Mouse (Mus musculus) thymus, adult 2 months (tissue): ENCODE results near the gene Ppp1r9a.

Experiments used
- CTCF ChIP-seq: fragments of 200-500 bp; IDR thresholded peaks from 2 replicates; pipeline ENCODE4 v1.5.1; 2012; ENCODE audit warnings: mild to moderate bottlenecking, control low read depth, low read length, moderate library complexity, borderline replicate concordance; ENCODE audit not compliant: control insufficient read depth, poor library complexity, insufficient read depth; ENCODE audit errors: extremely low read depth
- POLR2A ChIP-seq: fragments of 200-500 bp; IDR thresholded peaks from 2 replicates; pipeline ENCODE4 v1.6.1; 2012; ENCODE audit warnings: mild to moderate bottlenecking, low read length, control low read depth, moderate library complexity; ENCODE audit not compliant: control insufficient read depth, poor library complexity, insufficient read depth; ENCODE audit errors: extremely low read depth

GRCm38 (mm10) chr6:5134986-5135385, 232.3 kb downstream of the Ppp1r9a start:
- TF ChIP-seq CTCF (no peak), POLR2A (no peak)
